Mouse (Mus musculus) left cerebral cortex, adult 11 months (tissue): ENCODE data around the gene Cyp2c67.
"Not testable (repeated sequence)": the region's sequence is repeated elsewhere in the genome, so short reads cannot be mapped to it uniquely, and the experiment has no call there.

Experiments used
- DNase-seq: peaks from one replicate; pipeline ENCODE4 v3.0.0; 2022; ENCODE audit warnings: low spot score

The Cyp2c67 gene

GRCm38 (mm10) chr19:39648938-39649337 lies at the start of gene Cyp2c67:
Gene Cyp2c67, minus strand, starts transcription at chr19:39649051.
- DNase-seq = no peak

DNA sequence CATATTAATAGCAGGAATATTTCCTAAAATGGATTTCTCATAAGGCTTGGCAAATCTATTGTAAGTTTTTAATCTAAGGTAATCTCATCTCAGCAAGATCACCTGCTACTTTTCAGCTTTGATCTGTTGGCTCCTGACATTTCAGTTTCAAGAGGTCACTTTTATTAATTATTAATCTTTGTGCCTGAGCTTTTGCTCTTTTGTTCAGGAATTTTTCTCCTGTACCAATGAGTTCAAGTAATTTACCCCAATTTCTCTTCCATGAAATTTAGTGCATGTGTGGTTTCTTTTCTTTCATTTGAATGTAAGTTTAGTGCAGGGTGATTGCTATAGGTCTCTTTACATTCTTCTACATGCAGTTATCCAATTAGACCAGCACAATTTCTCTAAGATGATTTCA lies 16.8 kb upstream of the Cyp2c67 start:
- not testable (repeated sequence) for DNase-seq

GRCm38 (mm10) chr19:39652381-39652780 lies 3.5 kb upstream of the Cyp2c67 start:
- no peak for DNase-seq

DNA sequence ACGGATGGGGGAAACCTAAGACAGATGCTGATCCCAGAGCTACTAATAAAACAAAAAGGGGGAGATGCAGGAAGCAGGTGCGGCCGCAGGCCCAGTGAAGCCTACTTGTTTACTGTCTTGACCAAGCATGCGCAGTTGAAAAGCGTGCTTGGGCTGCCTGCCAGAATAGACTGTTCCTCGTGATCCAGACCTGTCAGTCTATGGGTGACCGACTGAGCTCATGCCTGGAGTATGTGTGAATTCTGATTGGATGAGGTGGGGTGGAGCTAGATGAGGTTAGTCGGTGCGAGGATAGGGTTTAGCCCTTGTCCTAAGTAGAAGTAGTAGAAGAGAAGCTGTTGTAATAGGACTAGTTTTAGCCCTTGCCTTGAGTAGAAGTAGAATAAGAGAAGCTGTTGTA lies 1.3 kb downstream of the Cyp2c67 start:
- no peak for DNase-seq

DNA sequence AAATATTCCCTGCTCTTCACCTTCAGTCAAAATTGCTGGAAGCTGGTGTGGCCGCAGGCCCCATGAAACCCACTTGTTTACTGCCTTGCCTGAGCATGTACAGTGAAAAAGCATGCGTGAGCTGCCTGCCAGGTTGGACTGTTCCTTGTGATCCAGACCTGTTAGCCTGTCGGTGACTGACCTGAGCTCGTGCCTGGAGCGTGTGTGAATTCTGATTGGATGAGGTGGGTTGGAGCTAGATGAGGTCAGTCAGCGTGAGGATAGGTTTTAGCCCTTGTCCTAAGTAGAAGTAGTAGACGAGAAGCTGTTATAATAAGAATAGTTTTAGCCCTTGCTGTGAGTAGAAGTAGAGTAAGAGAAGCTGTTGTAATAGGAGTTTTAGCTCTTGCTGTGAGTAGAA lies 4.3 kb downstream of the Cyp2c67 start:
- not testable (repeated sequence) for DNase-seq
